Mouse (Mus musculus) bone marrow macrophage, adult 2 months (primary cell): ENCODE data around the gene Csf2rb.

ENCODE experiments used
- CTCF ChIP-seq: IDR thresholded peaks from 2 replicates; pipeline ENCODE4 v1.5.1; 2012; ENCODE audit warnings: low read depth, mild to moderate bottlenecking, low read length, moderate library complexity
- POLR2A ChIP-seq: IDR thresholded peaks from 2 replicates; pipeline ENCODE4 v1.6.1; 2012; ENCODE audit warnings: mild to moderate bottlenecking, low read depth, low read length, borderline replicate concordance

GRCm38 (mm10) chr15:78380741-78381140 is 55.2 kb downstream of the Csf2rb start:
- TF ChIP-seq CTCF (no peak), POLR2A (no peak)
